Mouse (Mus musculus) cortical plate, adult 2 months (tissue): ENCODE measurements around the gene 2510002D24Rik.

ENCODE experiments used
- CTCF ChIP-seq: fragments of 200-500 bp; IDR thresholded peaks from 2 replicates; pipeline ENCODE4 v1.5.1; 2011; ENCODE audit warnings: mild to moderate bottlenecking, control low read depth, low read length; ENCODE audit not compliant: insufficient read depth; ENCODE audit errors: extremely low read depth
- POLR2A ChIP-seq: fragments of 200-500 bp; IDR thresholded peaks from 2 replicates; pipeline ENCODE4 v1.6.1; 2011; ENCODE audit warnings: mild to moderate bottlenecking, low read length, control low read depth; ENCODE audit not compliant: insufficient read depth; ENCODE audit errors: extremely low read depth

DNA sequence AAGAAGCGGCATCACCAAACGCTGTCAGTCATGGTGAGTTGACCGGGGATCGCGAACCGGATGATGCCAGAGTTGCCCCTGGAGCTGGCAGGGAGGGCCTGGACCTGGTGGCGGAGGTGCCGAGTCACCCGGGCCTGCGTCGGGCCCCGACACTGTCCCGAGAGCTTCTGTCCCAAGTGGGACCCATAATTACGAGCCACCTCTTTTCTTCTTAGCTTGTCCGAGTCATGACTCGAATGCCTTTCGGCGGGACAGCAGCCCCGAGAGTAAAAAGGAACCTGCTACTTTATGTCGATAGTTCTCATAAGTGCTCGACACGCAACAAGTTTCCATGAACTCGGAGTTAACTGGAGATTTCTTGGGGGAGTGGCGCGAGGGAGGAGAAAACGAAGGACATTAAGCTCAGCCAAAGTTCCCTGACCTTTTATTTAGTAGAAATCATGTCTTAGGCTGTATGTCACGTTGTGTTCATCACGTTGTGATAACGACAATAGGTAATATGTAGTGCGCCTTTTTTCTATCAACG lies 23.9 kb upstream of the 2510002D24Rik start:
- TF ChIP-seq POLR2A: no peak
- no peak for TF ChIP-seq CTCF
